Mouse (Mus musculus) limb, embryonic 11.5 days (tissue): ENCODE results near the gene Elob. TPM values are rescaled to one million over a fixed set of nuclear protein-coding genes. Genes with fewer than 3 reads are reported as not detected.

ENCODE experiments used
- ATAC-seq: fragments of 200-750 bp; cut with Nextera tagmentation; 2 replicates; pipeline ENCODE4 v1.8.0; 2017; ENCODE audit warnings: low read depth; ENCODE audit not compliant: insufficient number of reproducible peaks, low FRiP score, low TSS enrichment
- DNase-seq: peaks from one replicate; pipeline ENCODE4 v3.0.0-alpha.2; 2015; ENCODE audit warnings: low spot score
- H3K27ac ChIP-seq: fragments of 300-500 bp; sonication (generic); replicated peaks from 2 replicates; pipeline ENCODE4 v1.5.1; 2014; ENCODE audit warnings: low read depth, mild to moderate bottlenecking, low read length
- H3K27me3 ChIP-seq: fragments of 300-500 bp; sonication (generic); 2 replicates; pipeline ENCODE4 v1.6.1; 2014; ENCODE audit warnings: mild to moderate bottlenecking, low read length, mixed read lengths; ENCODE audit not compliant: control insufficient read depth, insufficient read depth
- H3K36me3 ChIP-seq: fragments of 300-500 bp; sonication (generic); 2 replicates; pipeline ENCODE4 v1.6.1; 2014; ENCODE audit warnings: mild to moderate bottlenecking, low read length, moderate library complexity, mixed read lengths; ENCODE audit not compliant: control insufficient read depth, insufficient read depth
- H3K4me1 ChIP-seq: fragments of 300-500 bp; sonication (generic); 2 replicates; pipeline ENCODE4 v1.6.1; 2014; ENCODE audit warnings: low read length, mixed read lengths; ENCODE audit not compliant: control insufficient read depth, insufficient read depth
- H3K4me2 ChIP-seq: fragments of 300-500 bp; sonication (generic); 2 replicates; pipeline ENCODE4 v1.6.1; 2014; ENCODE audit warnings: low read depth, mild to moderate bottlenecking, moderate library complexity; ENCODE audit not compliant: severe bottlenecking
- H3K4me3 ChIP-seq: fragments of 300-500 bp; sonication (generic); 2 replicates; pipeline ENCODE4 v1.5.1; 2014; ENCODE audit warnings: low read depth, low read length
- H3K9ac ChIP-seq: fragments of 300-500 bp; sonication (generic); 2 replicates; pipeline ENCODE4 v1.6.1; 2014; ENCODE audit warnings: mild to moderate bottlenecking, low read length
- H3K9me3 ChIP-seq: fragments of 300-500 bp; sonication (generic); 2 replicates; pipeline ENCODE4 v1.6.1; 2016; ENCODE audit warnings: low read length; ENCODE audit not compliant: control insufficient read depth
- WGBS: fragments of 180-500 bp; shearing (Covaris S2); extraction: QIAGEN DNeasy Blood & Tissue Kit; methylation state at CpG from one replicate; pipeline ENCODE4 v1.1.7; 2014; 5-methylcytosine and 5-hydroxymethylcytosine counted together
- microRNA-seq: library from miRNA; unstranded; fragments of <30 nt; microRNA quantifications from one replicate; pipeline ENCODE4, GENCODE M21; 2016
- polyA plus RNA-seq: library from polyadenylated mRNA; unstranded; fragments of >200 nt; fragmentation: Nextera tagmentation; extraction: Ambion mirVana; gene quantifications from 2 replicates; pipeline ENCODE4 v1.2.1, GENCODE M21; 2014

The Elob gene
- polyA plus RNA-seq, 1 experiment from 2014 or later, result 1,167 TPM

DNA sequence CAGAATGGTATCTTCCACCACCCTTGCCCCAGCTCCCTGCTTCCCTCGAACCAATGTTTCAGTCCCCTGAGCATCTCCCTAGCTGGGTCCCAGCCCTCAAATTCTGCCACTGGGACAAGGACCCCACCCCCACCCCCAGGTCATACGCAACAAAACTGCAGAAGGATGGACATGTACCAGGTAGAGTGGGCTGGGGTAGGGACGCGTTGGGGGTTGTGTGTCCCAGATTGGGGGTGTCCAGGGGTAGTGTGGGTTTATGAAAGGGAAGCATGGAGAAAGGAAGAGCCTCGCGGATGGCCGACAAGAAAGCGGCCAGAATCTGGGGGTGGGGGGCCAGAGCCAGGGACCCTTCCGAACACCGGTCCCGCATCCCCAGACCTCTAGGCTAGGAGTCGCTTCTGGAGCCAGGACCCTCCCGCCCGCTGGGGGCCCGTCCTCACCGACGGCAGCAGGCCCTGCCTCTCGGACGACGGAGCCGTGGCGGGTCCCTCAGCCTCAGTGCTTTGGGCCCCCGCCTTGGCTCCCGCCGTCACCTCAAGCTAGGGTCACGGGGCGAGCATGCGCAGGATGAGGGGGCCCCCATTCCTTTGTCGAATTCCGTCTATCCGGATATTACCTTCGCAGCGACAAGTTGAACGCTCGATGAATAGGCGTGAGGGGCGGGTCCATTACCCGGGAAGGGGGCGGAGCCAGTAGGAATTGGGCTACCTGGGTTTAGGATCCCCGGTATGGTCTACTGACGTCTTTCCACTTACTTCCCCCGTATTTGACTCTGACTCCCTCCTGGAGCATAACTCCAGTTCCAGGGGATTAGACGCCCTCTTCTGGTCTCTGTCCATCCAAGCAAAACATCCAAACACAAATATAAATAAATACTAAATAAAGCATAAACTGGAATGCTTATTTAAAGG is 43.1 kb downstream of the Elob start, which contains the start of gene Flywch2:
Gene Flywch2 (minus strand): TSS at position 521 of the 911 bp plus-strand sequence.
- peak; percentile 90 for DNase-seq
- Histone ChIP-seq H3K9me3 (no peaks in the 10 kb centered on the region), H3K9ac (peak within 1 kb of the TSS; percentile 80), H3K4me1 (0 out of 2 replicates have a peak, but pooled peaks cover 2% of the 10 kb centered on the region), H3K27ac (0 out of 2 replicates have a peak within 1 kb of the TSS, but pooled peaks have one; percentile 56), H3K4me2 (peak within 1 kb of the TSS; percentile 76), H3K4me3 (peak within 1 kb of the TSS; percentile 60), H3K27me3 (no peaks in the 10 kb centered on the region), H3K36me3 (no peaks in the 10 kb centered on the region)
- ATAC-seq, result peak; percentile 78
- WGBS, result 4% methylated on average over 35 of the region's 43 CpGs

DNA sequence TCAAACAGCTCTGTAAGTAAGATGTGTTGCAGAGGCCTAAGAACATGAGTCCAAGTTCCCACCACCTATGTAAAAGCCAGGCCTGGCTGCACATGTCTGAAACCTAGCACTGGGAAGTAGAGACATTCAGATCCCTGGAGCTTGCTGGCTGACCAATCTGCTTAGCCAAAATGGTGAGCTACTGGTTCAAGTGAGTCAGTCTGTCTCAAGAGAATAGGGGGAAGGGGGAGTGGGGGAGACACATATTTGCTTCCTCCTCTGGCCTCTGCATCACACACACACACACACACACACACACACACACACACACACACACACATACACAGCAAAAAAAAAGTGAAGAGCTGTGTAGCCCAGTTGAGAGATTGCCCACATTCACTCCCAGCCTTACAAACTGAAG is 45.6 kb downstream of the Elob start:
- H3K27ac ChIP-seq, result no peak overlapping the region
- DNase-seq, result no peak
- H3K27me3 ChIP-seq, result no peaks in the 10 kb centered on the region
- H3K9ac ChIP-seq, result no peak overlapping the region
- H3K36me3 ChIP-seq, result no peaks in the 10 kb centered on the region
- no peak for ATAC-seq
- no peak overlapping the region for H3K4me2 ChIP-seq
- no peaks in the 10 kb centered on the region for H3K4me1 ChIP-seq
- H3K9me3 ChIP-seq, result no peaks in the 10 kb centered on the region
- no peak overlapping the region for H3K4me3 ChIP-seq

DNA sequence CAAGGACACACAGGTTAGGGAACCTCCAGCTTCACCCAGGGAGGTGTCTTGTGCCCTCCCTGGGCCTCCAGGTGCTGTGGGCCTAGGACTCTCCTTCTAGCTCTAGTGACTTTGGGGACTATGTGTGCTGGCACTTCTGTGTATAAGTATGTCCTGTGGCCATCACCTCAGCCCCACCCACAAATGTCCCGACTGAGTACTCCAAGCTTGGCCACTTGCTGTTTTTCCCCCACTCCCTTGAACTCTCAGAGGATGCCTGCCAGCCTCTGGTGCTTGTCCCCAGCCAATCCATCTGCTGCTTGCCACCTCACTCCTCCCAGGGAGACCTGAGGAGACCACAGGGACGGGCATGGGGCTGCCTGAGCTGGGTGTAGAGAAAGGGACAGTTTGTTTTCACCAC is 50.5 kb downstream of the Elob start:
- H3K9me3 ChIP-seq, result no peaks in the 10 kb centered on the region
- WGBS, result 51% methylated on average over 2 of the region's 2 CpGs
- no peaks in the 10 kb centered on the region for H3K27me3 ChIP-seq
- DNase-seq (no peak), ATAC-seq (no peak)
- no peaks in the 10 kb centered on the region; the same call in 1 of the 2 replicates for H3K36me3 ChIP-seq
- H3K9ac ChIP-seq, result no peak overlapping the region
- no peak overlapping the region for H3K4me3 ChIP-seq
- no peaks in the 10 kb centered on the region for H3K4me1 ChIP-seq
- no peak overlapping the region for H3K4me2 ChIP-seq
- H3K27ac ChIP-seq, result no peak overlapping the region

DNA sequence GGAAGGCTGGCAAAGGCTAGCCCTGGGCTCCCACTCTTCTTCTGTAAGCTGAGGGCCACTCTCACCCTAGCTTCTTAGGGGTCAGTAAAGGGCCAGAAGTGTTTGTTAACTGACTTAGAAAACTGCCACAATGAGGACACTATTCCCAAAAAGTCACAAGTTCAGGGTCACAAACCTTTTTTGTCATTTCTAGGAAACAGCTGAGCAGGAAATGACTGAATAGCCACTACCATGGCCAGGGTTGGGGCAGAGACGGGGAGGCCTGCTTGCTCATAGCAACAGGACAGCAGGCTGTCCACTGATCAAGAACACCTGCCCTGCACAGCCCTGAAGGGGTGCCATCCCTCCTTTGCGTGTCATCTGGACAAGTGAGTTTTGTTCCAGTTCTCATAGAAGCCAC is 51.8 kb downstream of the Elob start:
- no peak overlapping the region for H3K9ac ChIP-seq
- H3K27ac ChIP-seq, result no peak overlapping the region
- no peak overlapping the region for H3K4me2 ChIP-seq
- H3K4me3 ChIP-seq, result no peak overlapping the region
- H3K4me1 ChIP-seq, result no peaks in the 10 kb centered on the region
- no peaks in the 10 kb centered on the region for H3K27me3 ChIP-seq
- ATAC-seq, result no peak
- no peaks in the 10 kb centered on the region; the same call in 1 of the 2 replicates for H3K36me3 ChIP-seq
- H3K9me3 ChIP-seq, result no peaks in the 10 kb centered on the region
- no peak for DNase-seq
- 91% methylated on average over 2 of the region's 2 CpGs for WGBS

DNA sequence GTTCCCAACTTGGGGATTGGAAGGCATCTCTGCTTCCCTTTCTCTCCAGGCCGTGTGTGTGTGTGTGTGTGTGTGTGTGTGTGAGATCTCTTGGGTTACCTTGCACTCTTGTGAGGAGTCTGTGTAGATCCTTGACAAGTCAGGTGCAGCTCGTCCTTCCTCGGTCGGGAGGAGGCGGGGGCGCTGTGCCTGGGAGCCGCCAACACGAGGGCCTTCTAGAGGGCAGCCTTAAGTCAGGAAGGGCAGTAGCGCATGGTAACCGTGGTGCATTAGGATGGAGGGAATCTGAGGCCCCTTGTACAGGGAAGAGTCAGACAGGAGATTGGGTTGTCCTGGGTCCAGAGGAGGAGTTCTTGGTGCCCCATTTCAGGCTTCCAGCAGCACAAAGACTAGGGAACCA is 52.7 kb downstream of the Elob start:
- Histone ChIP-seq H3K4me2 (no peak overlapping the region), H3K4me3 (no peak overlapping the region), H3K4me1 (no peaks in the 10 kb centered on the region), H3K9me3 (no peaks in the 10 kb centered on the region), H3K9ac (no peak overlapping the region), H3K27me3 (no peaks in the 10 kb centered on the region), H3K27ac (no peak overlapping the region), H3K36me3 (no peaks in the 10 kb centered on the region; the same call in 1 of the 2 replicates)
- DNase-seq (no peak), ATAC-seq (no peak)
- WGBS, result 81% methylated on average over 10 of the region's 10 CpGs

Small RNA genes within 50 kb of the gene (microRNA-seq; reads per million reads assigned to microRNA genes)
- 1.2 reads per million for gene Mir5125

Other genes starting within 250 kb of the Elob start
- gene Zfp13, start 229.6 kb downstream of the Elob start, polyA plus RNA-seq, result 20.5 and 22.7 TPM in 2 replicates
- 0.24 and 0.80 TPM in 2 replicates for gene Zscan10, start 228.3 kb downstream of the Elob start, polyA plus RNA-seq
- gene Mmp25, start 183.9 kb downstream of the Elob start, polyA plus RNA-seq, result 0.45 and 0.63 TPM in 2 replicates
- gene Bicdl2, start 168.6 kb downstream of the Elob start, polyA plus RNA-seq, result 0.91 and 1.3 TPM in 2 replicates
- gene Hcfc1r1, start 155.5 kb downstream of the Elob start, polyA plus RNA-seq, result 45.5 and 53.0 TPM in 2 replicates
- 54.8 and 58.1 TPM in 2 replicates for gene Thoc6, start 155.3 kb downstream of the Elob start, polyA plus RNA-seq
- 4.3 and 5.0 TPM in 2 replicates for gene Tnfrsf12a, start 151.7 kb downstream of the Elob start, polyA plus RNA-seq
- gene Cldn6, start 149.9 kb downstream of the Elob start, polyA plus RNA-seq, result 21.3 and 23.3 TPM in 2 replicates
- 7.4 and 7.6 TPM in 2 replicates for gene Cldn9, start 145.1 kb downstream of the Elob start, polyA plus RNA-seq
- gene 1520401A03Rik, start 106.4 kb downstream of the Elob start, polyA plus RNA-seq, result 0.09 and 0.13 TPM in 2 replicates
- 47.8 and 51.6 TPM in 2 replicates for gene Pkmyt1, start 102.8 kb downstream of the Elob start, polyA plus RNA-seq
- 7.4 and 7.7 TPM in 2 replicates for gene Paqr4, start 88.3 kb downstream of the Elob start, polyA plus RNA-seq
- 14.8 and 16.2 TPM in 2 replicates for gene Kremen2, start 83.3 kb downstream of the Elob start, polyA plus RNA-seq
- gene Flywch1, start 57.5 kb downstream of the Elob start, polyA plus RNA-seq, result 125 and 129 TPM in 2 replicates
- gene Flywch2, start 43.1 kb downstream of the Elob start, polyA plus RNA-seq, result 51.4 and 55.7 TPM in 2 replicates
- gene Srrm2, start 38.6 kb downstream of the Elob start, polyA plus RNA-seq, result 508 and 532 TPM in 2 replicates
- gene Prss33, start 6.9 kb upstream of the Elob start, polyA plus RNA-seq, result not detected in 2 replicates
- not detected in 2 replicates for gene Prss32, start 14.7 kb upstream of the Elob start, polyA plus RNA-seq
- 2.5 and 2.6 TPM in 2 replicates for gene Prss41, start 15.0 kb upstream of the Elob start, polyA plus RNA-seq
- gene Prss21, start 38.9 kb upstream of the Elob start, polyA plus RNA-seq, result not detected in 2 replicates
- not detected in 2 replicates for gene Dcpp1, start 51.7 kb upstream of the Elob start, polyA plus RNA-seq
- not detected in 2 replicates for gene Dcpp2, start 51.7 kb upstream of the Elob start, polyA plus RNA-seq
- gene Dcpp3, start 88.3 kb upstream of the Elob start, polyA plus RNA-seq, result not detected in 2 replicates
- not detected in 2 replicates for gene Sbp, start 112.5 kb upstream of the Elob start, polyA plus RNA-seq
- gene Sbpl, start 126.1 kb upstream of the Elob start, polyA plus RNA-seq, result not detected in 2 replicates
- gene Prss30, start 151.4 kb upstream of the Elob start, polyA plus RNA-seq, result not detected in 2 replicates
- 0.99 and 1.4 TPM in 2 replicates for gene Prss22, start 169.0 kb upstream of the Elob start, polyA plus RNA-seq
- 0.20 and 0.27 TPM in 2 replicates for gene Prss27, start 209.0 kb upstream of the Elob start, polyA plus RNA-seq
- gene Kctd5, start 244.3 kb upstream of the Elob start, polyA plus RNA-seq, result 89.6 and 91.3 TPM in 2 replicates